Mouse (Mus musculus) liver, embryonic 11.5 days (tissue): ENCODE measurements around the gene Apbb2. TPM values are rescaled to one million over a fixed set of nuclear protein-coding genes. Genes with fewer than 3 reads are reported as not detected.

Source experiments
- ATAC-seq: fragments of 200-750 bp; cut with Nextera tagmentation; replicated peaks from 2 replicates; pipeline ENCODE4 v1.8.0; 2017; ENCODE audit warnings: moderate number of reproducible peaks, mild to moderate bottlenecking, moderate TSS enrichment, moderate library complexity; ENCODE audit not compliant: low FRiP score
- DNase-seq: peaks from one replicate; pipeline ENCODE4 v3.0.0-alpha.2; 2017; ENCODE audit warnings: low spot score
- H3K27ac ChIP-seq: fragments of 300-500 bp; sonication (generic); 2 replicates; pipeline ENCODE4 v1.5.1; 2014; ENCODE audit warnings: mild to moderate bottlenecking, low read depth, low read length, control low read depth
- H3K27me3 ChIP-seq: fragments of 300-500 bp; sonication (generic); replicated peaks from 2 replicates; pipeline ENCODE4 v1.6.1; 2014; ENCODE audit warnings: low read length, mixed read lengths; ENCODE audit not compliant: control insufficient read depth, insufficient read depth
- H3K36me3 ChIP-seq: fragments of 300-500 bp; sonication (generic); 2 replicates; pipeline ENCODE4 v1.6.1; 2014; ENCODE audit warnings: mild to moderate bottlenecking, low read length, moderate library complexity, mixed read lengths; ENCODE audit not compliant: control insufficient read depth, insufficient read depth
- H3K4me1 ChIP-seq: fragments of 300-500 bp; sonication (generic); replicated peaks from 2 replicates; pipeline ENCODE4 v1.6.1; 2014; ENCODE audit warnings: low read length, mixed read lengths; ENCODE audit not compliant: control insufficient read depth, insufficient read depth
- H3K4me2 ChIP-seq: fragments of 300-500 bp; sonication (generic); 2 replicates; pipeline ENCODE4 v1.6.1; 2014; ENCODE audit warnings: mild to moderate bottlenecking, control low read depth, moderate library complexity
- H3K4me3 ChIP-seq: fragments of 300-500 bp; sonication (generic); 2 replicates; pipeline ENCODE4 v1.5.1; 2014; ENCODE audit warnings: low read depth, low read length, control low read depth
- H3K9ac ChIP-seq: fragments of 300-500 bp; sonication (generic); 2 replicates; pipeline ENCODE4 v1.6.1; 2014; ENCODE audit warnings: low read depth, low read length, control low read depth
- H3K9me3 ChIP-seq: fragments of 300-500 bp; sonication (generic); 2 replicates; pipeline ENCODE4 v1.6.1; 2016; ENCODE audit warnings: low read length, inconsistent platforms, mixed read lengths; ENCODE audit not compliant: control insufficient read depth
- WGBS: fragments of 180-500 bp; shearing (Covaris S2); extraction: QIAGEN DNeasy Blood & Tissue Kit; methylation state at CpG from one replicate; pipeline ENCODE4 v1.1.7; 2014; 5-methylcytosine and 5-hydroxymethylcytosine counted together
- polyA plus RNA-seq: library from polyadenylated mRNA; unstranded; fragments of >200 nt; fragmentation: Nextera tagmentation; extraction: Ambion mirVana; gene quantifications from 2 replicates; pipeline ENCODE4 v1.2.1, GENCODE M21; 2014

Gene Apbb2
- polyA plus RNA-seq, 1 experiment from 2014 or later: 14.2 TPM

DNA sequence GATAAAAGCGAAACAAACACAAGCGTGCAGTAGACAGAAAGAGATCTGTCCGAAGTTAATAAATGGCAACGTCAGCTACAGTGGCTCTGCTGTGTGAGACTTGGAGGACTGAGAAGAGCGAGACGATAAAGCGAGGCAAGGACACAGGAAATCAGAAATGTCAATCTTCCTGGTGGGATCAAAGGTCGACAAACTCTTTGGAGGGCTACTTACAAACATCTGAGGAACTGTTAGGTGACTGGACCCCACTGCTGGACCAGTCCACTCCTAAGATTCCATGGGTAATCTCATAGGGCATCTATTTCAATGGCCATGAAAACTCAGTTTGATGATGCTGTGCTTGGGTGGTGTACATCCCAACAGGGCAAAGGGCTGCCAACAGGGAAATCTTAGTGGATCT, 155.9 kb downstream of the Apbb2 start:
- Histone ChIP-seq H3K9ac (no peak overlapping the region), H3K4me3 (no peak overlapping the region), H3K9me3 (no peaks in the 10 kb centered on the region), H3K27me3 (no peaks in the 10 kb centered on the region), H3K27ac (no peak overlapping the region), H3K36me3 (no peaks in the 10 kb centered on the region), H3K4me1 (peaks cover 6% of the 10 kb centered on the region), H3K4me2 (no peak overlapping the region)
- DNase-seq: no peak
- 74% methylated on average over 8 of the region's 8 CpGs for WGBS
- ATAC-seq: no peak

DNA sequence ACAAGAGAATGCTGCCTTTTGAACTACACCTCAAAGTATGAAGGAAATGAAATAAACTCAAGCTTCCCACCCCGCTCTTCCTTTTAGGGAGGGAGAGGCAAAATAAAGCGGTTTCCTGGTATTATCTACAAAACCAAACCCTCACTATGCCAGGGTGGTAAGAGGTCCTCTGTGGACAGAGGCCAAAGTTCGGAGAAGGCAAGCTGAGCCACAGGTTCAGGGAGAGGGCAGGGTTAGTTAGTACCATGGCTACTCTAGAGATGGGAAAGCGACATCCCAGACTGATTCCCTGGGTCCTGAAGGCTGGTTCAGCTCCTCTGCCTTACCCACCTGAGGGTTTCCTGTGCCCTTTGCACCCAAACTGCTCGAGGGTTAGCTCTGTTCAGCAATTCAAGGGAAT, 159.7 kb downstream of the Apbb2 start:
- H3K27me3 ChIP-seq: no peaks in the 10 kb centered on the region
- no peak overlapping the region for H3K4me3 ChIP-seq
- H3K9ac ChIP-seq: no peak overlapping the region
- no peak overlapping the region for H3K27ac ChIP-seq
- H3K9me3 ChIP-seq: no peaks in the 10 kb centered on the region
- no peak overlapping the region for H3K4me2 ChIP-seq
- ATAC-seq: 0 out of 2 replicates have a peak, but pooled peaks have one; percentile 39
- H3K4me1 ChIP-seq: peaks cover 6% of the 10 kb centered on the region
- no peaks in the 10 kb centered on the region for H3K36me3 ChIP-seq
- no peak for DNase-seq
- 64% methylated on average over 5 of the region's 5 CpGs for WGBS

DNA sequence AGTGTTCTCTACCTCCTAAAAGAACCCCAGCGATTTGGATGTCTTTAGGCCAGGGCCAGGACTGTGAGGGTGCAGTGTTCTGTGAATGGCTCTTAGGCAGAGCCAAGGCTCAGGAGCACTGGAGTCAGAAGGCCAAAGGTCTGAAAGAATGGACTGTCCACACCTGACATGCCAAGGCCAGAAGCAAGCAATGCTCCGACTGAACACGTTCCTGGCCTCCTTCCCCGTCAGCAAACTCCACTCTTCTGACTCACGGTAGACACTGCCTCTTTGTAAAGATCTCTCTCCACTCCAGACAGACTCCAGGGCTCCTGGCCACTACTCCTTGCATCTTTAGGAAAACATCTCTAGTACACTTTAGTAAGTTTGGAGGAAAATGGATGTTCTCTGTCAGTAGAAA, 163.3 kb downstream of the Apbb2 start:
- H3K9ac ChIP-seq: no peak overlapping the region
- WGBS: 74% methylated on average over 5 of the region's 5 CpGs
- ATAC-seq: no peak

DNA sequence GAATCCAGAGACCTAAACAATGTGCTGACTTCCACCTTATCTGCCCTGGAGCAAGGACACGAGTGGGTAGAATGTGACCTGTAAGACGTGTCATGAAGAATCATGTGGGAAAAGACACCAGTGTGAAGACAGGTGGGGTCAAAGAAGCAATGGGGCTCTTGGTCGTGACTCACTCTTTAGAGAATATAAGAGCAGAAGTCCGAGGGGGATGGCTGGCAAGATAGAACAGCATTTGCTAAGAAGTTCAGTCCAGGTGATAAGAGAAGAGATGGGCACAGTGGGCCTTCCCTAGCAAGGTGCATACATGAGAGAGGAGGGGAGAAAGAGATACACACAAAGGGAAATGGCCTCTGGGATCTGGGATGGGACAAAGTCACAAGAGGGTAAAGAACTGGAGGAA, 163.8 kb downstream of the Apbb2 start:
- Histone ChIP-seq H3K36me3 (no peaks in the 10 kb centered on the region), H3K9me3 (no peaks in the 10 kb centered on the region), H3K27ac (no peak overlapping the region), H3K4me3 (no peak overlapping the region), H3K4me1 (peaks cover 8% of the 10 kb centered on the region), H3K4me2 (no peak overlapping the region), H3K27me3 (no peaks in the 10 kb centered on the region), H3K9ac (no peak overlapping the region)
- DNase-seq (no peak), ATAC-seq (no peak)
- 70% methylated on average over 4 of the region's 4 CpGs for WGBS

More for the DNA sequence above, 163.3 kb downstream of the Apbb2 start:
- no peaks in the 10 kb centered on the region for H3K27me3 ChIP-seq
- no peaks in the 10 kb centered on the region for H3K9me3 ChIP-seq
- H3K4me3 ChIP-seq: no peak overlapping the region
- H3K4me1 ChIP-seq: peaks cover 8% of the 10 kb centered on the region
- H3K36me3 ChIP-seq: no peaks in the 10 kb centered on the region
- DNase-seq: no peak
- H3K4me2 ChIP-seq: no peak overlapping the region
- no peak overlapping the region for H3K27ac ChIP-seq

DNA sequence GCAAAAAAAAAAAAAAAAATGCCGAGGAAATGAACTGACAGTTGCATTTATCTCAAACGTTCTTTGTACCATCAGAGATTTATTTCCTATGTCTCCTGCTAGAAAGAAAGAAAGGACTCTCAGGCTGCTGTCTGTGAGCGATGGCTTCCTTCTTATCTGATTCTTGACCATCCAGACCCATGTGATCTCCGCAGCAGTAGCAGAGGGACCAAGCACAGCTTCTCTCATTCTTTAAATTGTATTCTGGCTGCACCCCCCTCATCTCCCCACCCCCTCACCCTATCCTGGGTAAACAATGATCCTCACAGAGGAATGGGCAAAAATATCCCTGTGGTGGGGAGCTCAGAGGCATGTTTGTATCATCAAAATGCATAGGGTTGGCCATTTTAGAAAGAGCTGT, 165.5 kb downstream of the Apbb2 start:
- Histone ChIP-seq H3K4me1 (0 out of 2 replicates have a peak, but pooled peaks cover 2% of the 10 kb centered on the region), H3K4me2 (no peak overlapping the region), H3K9me3 (no peaks in the 10 kb centered on the region), H3K4me3 (no peak overlapping the region), H3K9ac (no peak overlapping the region), H3K27me3 (no peaks in the 10 kb centered on the region), H3K36me3 (no peaks in the 10 kb centered on the region), H3K27ac (no peak overlapping the region)
- DNase-seq: no peak
- WGBS: 22% methylated on average over 4 of the region's 4 CpGs
- ATAC-seq: no peak

DNA sequence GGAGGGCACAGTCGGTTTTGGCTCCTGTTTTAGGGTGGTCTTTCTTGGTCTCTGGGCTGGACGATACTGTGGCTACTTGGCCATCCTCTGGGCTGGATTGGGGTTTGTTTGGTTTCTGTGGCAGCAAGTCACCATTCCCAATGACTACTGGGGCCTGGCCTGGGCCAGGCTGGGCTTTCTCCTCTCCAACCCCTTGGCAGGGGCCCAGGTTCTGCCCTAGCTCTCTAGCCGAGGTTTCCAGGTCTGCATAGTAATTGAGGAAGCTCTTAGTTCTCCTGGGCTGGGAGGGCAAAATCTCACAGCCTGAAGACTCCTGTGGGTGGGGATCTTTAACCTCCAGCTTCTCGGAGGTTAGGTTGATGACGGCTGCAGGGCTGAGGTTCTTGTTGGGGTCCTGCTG, 167.0 kb downstream of the Apbb2 start:
- Histone ChIP-seq H3K27me3 (no peaks in the 10 kb centered on the region), H3K4me3 (no peak overlapping the region), H3K9me3 (no peaks in the 10 kb centered on the region), H3K36me3 (no peaks in the 10 kb centered on the region), H3K4me2 (no peak overlapping the region), H3K9ac (no peak overlapping the region), H3K27ac (no peak overlapping the region), H3K4me1 (0 out of 2 replicates have a peak, but pooled peaks cover 2% of the 10 kb centered on the region)
- no peak for ATAC-seq
- DNase-seq: no peak
- WGBS: 82% methylated on average over 5 of the region's 5 CpGs

DNA sequence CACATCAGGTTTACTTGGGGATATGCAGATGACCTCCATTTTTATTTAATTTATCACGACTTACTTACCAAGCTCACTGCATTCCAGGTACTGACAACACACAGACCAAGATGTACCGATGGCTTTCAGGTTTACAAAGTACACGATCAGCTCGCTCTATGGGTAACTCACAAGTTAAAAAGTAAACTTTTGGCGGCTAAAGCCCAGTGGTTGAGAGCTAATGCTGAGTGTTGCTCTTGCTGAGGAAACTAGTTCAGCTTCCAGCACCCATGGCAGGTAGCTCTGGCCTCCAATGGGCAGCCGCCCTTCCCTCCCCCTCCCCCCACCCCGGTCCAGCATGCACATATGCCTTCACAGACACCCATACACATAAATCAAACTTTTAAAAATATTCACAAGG, 173.1 kb downstream of the Apbb2 start:
- H3K9ac ChIP-seq: no peak overlapping the region
- ATAC-seq (no peak), DNase-seq (no peak)
- H3K4me2 ChIP-seq: no peak overlapping the region
- no peaks in the 10 kb centered on the region for H3K9me3 ChIP-seq
- no peak overlapping the region for H3K4me3 ChIP-seq
- no peak overlapping the region for H3K27ac ChIP-seq
- no peaks in the 10 kb centered on the region for H3K36me3 ChIP-seq
- no peaks in the 10 kb centered on the region for H3K27me3 ChIP-seq
- 81% methylated on average over 7 of the region's 7 CpGs for WGBS
- no peaks in the 10 kb centered on the region for H3K4me1 ChIP-seq

DNA sequence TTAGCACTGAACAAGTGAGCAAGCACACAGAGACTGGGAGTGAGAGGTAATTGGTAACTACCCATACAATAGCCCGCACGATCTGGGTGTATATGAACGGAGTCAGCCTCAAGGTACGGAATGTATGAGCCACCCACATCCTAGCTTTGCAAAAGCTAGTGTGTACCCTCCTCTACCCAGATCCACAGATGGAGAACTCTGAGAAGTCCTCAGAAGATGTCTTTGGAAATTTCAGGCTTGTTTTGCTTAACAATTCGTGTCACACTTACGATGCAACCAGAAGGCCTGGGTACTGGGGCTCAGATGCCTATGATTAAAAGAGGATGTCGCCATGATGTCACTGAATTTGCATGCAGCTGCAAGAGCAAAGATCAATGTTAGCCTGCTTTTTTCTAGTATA, 176.3 kb downstream of the Apbb2 start:
- ATAC-seq (no peak), DNase-seq (no peak)
- H3K36me3 ChIP-seq: no peaks in the 10 kb centered on the region
- no peak overlapping the region for H3K9ac ChIP-seq
- H3K4me3 ChIP-seq: no peak overlapping the region
- H3K4me1 ChIP-seq: no peaks in the 10 kb centered on the region
- no peak overlapping the region for H3K27ac ChIP-seq
- 85% methylated on average over 7 of the region's 7 CpGs for WGBS
- H3K9me3 ChIP-seq: no peaks in the 10 kb centered on the region
- no peaks in the 10 kb centered on the region for H3K27me3 ChIP-seq
- no peak overlapping the region for H3K4me2 ChIP-seq

DNA sequence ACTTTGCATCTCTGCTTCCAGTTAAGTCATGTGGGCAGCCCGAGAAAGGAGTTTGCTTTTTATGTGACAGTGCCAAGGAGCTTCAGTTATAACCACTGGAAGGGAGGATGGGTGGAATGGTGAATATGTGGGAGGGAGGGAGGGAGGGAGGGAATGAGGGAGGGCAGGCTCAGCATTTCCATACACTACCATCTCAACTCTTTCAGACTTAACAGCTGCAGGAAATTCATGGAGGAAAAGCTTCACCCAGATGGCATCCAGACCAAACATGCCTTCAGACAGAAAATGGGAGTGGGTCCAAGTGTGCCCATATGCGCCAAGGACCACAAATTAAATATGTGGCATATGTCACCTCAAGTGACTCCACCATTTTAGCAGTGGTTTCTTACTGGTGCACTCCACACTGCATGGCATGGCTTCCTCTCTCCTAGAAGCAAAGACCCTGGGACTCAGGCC, 181.8 kb downstream of the Apbb2 start:
- 76% methylated on average over 2 of the region's 2 CpGs for WGBS
- ATAC-seq (no peak), DNase-seq (no peak)
- H3K9me3 ChIP-seq: no peaks in the 10 kb centered on the region
- no peak overlapping the region for H3K27ac ChIP-seq
- H3K36me3 ChIP-seq: no peaks in the 10 kb centered on the region
- H3K4me2 ChIP-seq: no peak overlapping the region
- H3K4me3 ChIP-seq: no peak overlapping the region
- no peaks in the 10 kb centered on the region for H3K4me1 ChIP-seq
- H3K27me3 ChIP-seq: no peaks in the 10 kb centered on the region
- no peak overlapping the region for H3K9ac ChIP-seq
